Mouse (Mus musculus) layer of hippocampus, postnatal 25 days (tissue): ENCODE data around the gene Atp2c1. TPM values are rescaled to one million over a fixed set of nuclear protein-coding genes. Genes with fewer than 3 reads are reported as not detected.

Experiments
- DNase-seq, 2 experiments: peaks; one replicate each; pipeline ENCODE4 v3.0.0; 2022; ENCODE audit warnings: mixed read lengths in 2 of 2, low spot score in 1 of 2; ENCODE audit errors: extremely low spot score in 1 of 2
- total RNA-seq, 2 experiments: library from RNA; stranded (reverse); gene quantifications; 2 replicates each; pipeline ENCODE4 v1.2.3; 2021

The Atp2c1 gene
- total RNA-seq, 2 experiments from 2014 or later: 244 to 253 TPM

- no peak for DNase-seq
Observed at GRCm38 (mm10) chr9:105376954-105377530, 150.1 kb downstream of the Atp2c1 start.

- no peak for DNase-seq
Observed at GRCm38 (mm10) chr9:105376411-105376810, 150.7 kb downstream of the Atp2c1 start.

GRCm38 (mm10) chr9:105374361-105374760 is 152.8 kb downstream of the Atp2c1 start:
- no peak for DNase-seq

- no peak for DNase-seq
Observed at GRCm38 (mm10) chr9:105368605-105369004, 158.5 kb downstream of the Atp2c1 start.

- no peak for DNase-seq
Observed at GRCm38 (mm10) chr9:105366199-105366598, 160.9 kb downstream of the Atp2c1 start.

- no peak for DNase-seq
Observed at GRCm38 (mm10) chr9:105363520-105364231, 163.4 kb downstream of the Atp2c1 start.

GRCm38 (mm10) chr9:105362181-105362580 is 164.9 kb downstream of the Atp2c1 start:
- no peak for DNase-seq

Other genes starting within 250 kb of the Atp2c1 start
- gene Aste1, start 131.9 kb downstream of the Atp2c1 start, total RNA-seq: 10 to 100 TPM; 10.2 to 12.3 TPM
- 1 to 10 TPM; 1.3 to 2.0 TPM for gene Nek11, start 131.8 kb downstream of the Atp2c1 start, total RNA-seq
- gene Pik3r4, start 115.7 kb upstream of the Atp2c1 start, total RNA-seq: 10 to 100 TPM; 40.1 to 45.8 TPM